Mouse (Mus musculus): ENCODE results near the gene Gpc6.

The Gpc6 gene

GRCm38 (mm10) chr14:117361155-117361964 lies 436.2 kb downstream of the Gpc6 start:
- no peak for DNase-seq (ENCODE audit: low read depth, low spot score)

- no peak for DNase-seq (ENCODE audit: low read depth, low spot score)
Observed at GRCm38 (mm10) chr14:117361965-117362309, 436.8 kb downstream of the Gpc6 start.

GRCm38 (mm10) chr14:117369331-117369866 lies 444.3 kb downstream of the Gpc6 start:
- no peak for DNase-seq (ENCODE audit: low read depth, low spot score)

GRCm38 (mm10) chr14:117376822-117377376 lies 451.8 kb downstream of the Gpc6 start:
- DNase-seq (ENCODE audit: low read depth, low spot score) = no peak

- DNase-seq (ENCODE audit: low read depth, low spot score) = no peak
Observed at GRCm38 (mm10) chr14:117379979-117380378, 454.9 kb downstream of the Gpc6 start.

GRCm38 (mm10) chr14:117383188-117383587 lies 458.1 kb downstream of the Gpc6 start:
- DNase-seq (ENCODE audit: low read depth, low spot score) = peak; percentile 13

- DNase-seq (ENCODE audit: low read depth, low spot score) = no peak
Observed at GRCm38 (mm10) chr14:117384096-117384770, 459.1 kb downstream of the Gpc6 start.

GRCm38 (mm10) chr14:117385731-117386270 lies 460.7 kb downstream of the Gpc6 start:
- no peak for DNase-seq (ENCODE audit: low read depth, low spot score)

- no peak for DNase-seq (ENCODE audit: low read depth, low spot score)
Observed at GRCm38 (mm10) chr14:117390794-117391320, 465.7 kb downstream of the Gpc6 start.

GRCm38 (mm10) chr14:117391412-117391811 lies 466.3 kb downstream of the Gpc6 start:
- no peak for DNase-seq (ENCODE audit: low read depth, low spot score)

- no peak for DNase-seq (ENCODE audit: low read depth, low spot score)
Observed at GRCm38 (mm10) chr14:117397165-117397564, 472.1 kb downstream of the Gpc6 start.

- DNase-seq (ENCODE audit: low read depth, low spot score) = no peak
Observed at GRCm38 (mm10) chr14:117407824-117408524, 482.9 kb downstream of the Gpc6 start.

GRCm38 (mm10) chr14:117408525-117408835 lies 483.4 kb downstream of the Gpc6 start:
- peak; percentile 42 for DNase-seq (ENCODE audit: low read depth, low spot score)

- DNase-seq (ENCODE audit: low read depth, low spot score) = peak; percentile 42
Observed at GRCm38 (mm10) chr14:117409778-117410177, 484.7 kb downstream of the Gpc6 start.

GRCm38 (mm10) chr14:117410511-117410910 lies 485.4 kb downstream of the Gpc6 start:
- DNase-seq (ENCODE audit: low read depth, low spot score) = no peak

GRCm38 (mm10) chr14:117415045-117415444 lies 489.9 kb downstream of the Gpc6 start:
- no peak for DNase-seq (ENCODE audit: low read depth, low spot score)

GRCm38 (mm10) chr14:117419561-117420218 lies 494.6 kb downstream of the Gpc6 start:
- no peak for DNase-seq (ENCODE audit: low read depth, low spot score)

- no peak for DNase-seq (ENCODE audit: low read depth, low spot score)
Observed at GRCm38 (mm10) chr14:117421170-117421569, 496.1 kb downstream of the Gpc6 start.

GRCm38 (mm10) chr14:117426116-117426515 lies 501.0 kb downstream of the Gpc6 start:
- DNase-seq (ENCODE audit: low read depth, low spot score) = peak; percentile 11

GRCm38 (mm10) chr14:117427776-117428175 lies 502.7 kb downstream of the Gpc6 start:
- no peak for DNase-seq (ENCODE audit: low read depth, low spot score)

GRCm38 (mm10) chr14:117435739-117436138 lies 510.6 kb downstream of the Gpc6 start:
- no peak for DNase-seq (ENCODE audit: low read depth, low spot score)
